Mouse (Mus musculus) heart, embryonic 12.5 days (tissue): Measurements from ENCODE around the gene Crybb1. TPM values are rescaled to one million over a fixed set of nuclear protein-coding genes. Genes with fewer than 3 reads are reported as not detected.

Experiments used
- ATAC-seq: fragments of 200-750 bp; cut with Nextera tagmentation; 2 replicates; pipeline ENCODE4 v1.8.0; 2017; ENCODE audit warnings: moderate TSS enrichment, moderate library complexity; ENCODE audit not compliant: insufficient number of reproducible peaks, low FRiP score
- H3K27ac ChIP-seq: fragments of 300-500 bp; sonication (generic); 2 replicates; pipeline ENCODE4 v1.5.1; 2016; ENCODE audit warnings: mild to moderate bottlenecking, moderate library complexity; ENCODE audit not compliant: poor library complexity, severe bottlenecking
- H3K27me3 ChIP-seq: fragments of 300-500 bp; sonication (generic); replicated peaks from 2 replicates; pipeline ENCODE4 v1.6.1; 2016; ENCODE audit warnings: mild to moderate bottlenecking, moderate library complexity
- H3K36me3 ChIP-seq: fragments of 300-500 bp; sonication (generic); 2 replicates; pipeline ENCODE4 v1.6.1; 2016; ENCODE audit warnings: mild to moderate bottlenecking, moderate library complexity
- H3K4me1 ChIP-seq: fragments of 300-500 bp; sonication (generic); replicated peaks from 2 replicates; pipeline ENCODE4 v1.6.1; 2016; ENCODE audit warnings: mild to moderate bottlenecking
- H3K4me2 ChIP-seq: fragments of 300-500 bp; sonication (generic); 2 replicates; pipeline ENCODE4 v1.6.1; 2016; ENCODE audit warnings: mild to moderate bottlenecking, moderate library complexity
- H3K4me3 ChIP-seq: fragments of 300-500 bp; sonication (generic); 2 replicates; pipeline ENCODE4 v1.5.1; 2016; ENCODE audit warnings: mild to moderate bottlenecking
- H3K9ac ChIP-seq: fragments of 300-500 bp; sonication (generic); 2 replicates; pipeline ENCODE4 v1.6.1; 2016; ENCODE audit warnings: mild to moderate bottlenecking, moderate library complexity
- H3K9me3 ChIP-seq: fragments of 300-500 bp; sonication (generic); replicated peaks from 2 replicates; pipeline ENCODE4 v1.6.1; 2016; ENCODE audit warnings: mild to moderate bottlenecking, moderate library complexity
- WGBS: fragments of 180-500 bp; shearing (Covaris S2); methylation state at CpG from one replicate; pipeline ENCODE4 v1.1.7; 2016; 5-methylcytosine and 5-hydroxymethylcytosine counted together
- polyA plus RNA-seq: library from polyadenylated mRNA; unstranded; fragments of >200 nt; fragmentation: Nextera tagmentation; extraction: Ambion mirVana; gene quantifications from 2 replicates; pipeline ENCODE4 v1.2.1, GENCODE M21; 2016

Gene Crybb1
- polyA plus RNA-seq, 1 experiment from 2014 or later = 0.46 TPM

DNA sequence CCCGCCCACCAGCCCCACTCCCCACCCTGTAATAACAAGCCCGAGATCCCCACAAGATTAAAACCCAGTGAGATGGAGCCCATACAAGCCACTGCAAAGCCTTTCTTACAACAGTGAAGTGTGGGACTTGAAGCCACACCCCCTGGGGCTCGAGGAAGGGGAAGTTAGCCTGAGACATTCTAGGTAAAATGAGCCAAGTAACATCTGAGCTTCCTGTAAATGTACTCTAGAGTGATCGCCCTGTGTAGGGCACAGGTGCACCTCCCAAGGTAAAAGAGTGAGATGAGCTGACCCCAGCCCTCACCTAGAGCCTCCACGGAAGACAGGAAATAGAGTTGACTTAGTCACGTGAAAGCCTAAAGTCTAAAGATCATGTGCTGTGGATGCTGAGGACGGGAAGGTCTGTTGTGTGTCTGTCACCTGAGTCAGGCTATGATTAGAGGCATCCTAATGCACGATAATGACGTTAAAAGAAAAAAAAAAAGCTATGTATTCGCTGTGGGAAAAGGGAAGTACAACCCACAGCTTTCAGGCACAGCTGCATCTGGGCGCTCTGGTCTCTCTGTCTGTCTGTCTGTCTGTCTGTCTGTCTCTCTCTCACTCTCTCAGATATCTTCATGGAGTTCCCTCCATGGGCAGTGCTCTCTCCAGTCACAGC lies 31.5 kb downstream of the Crybb1 start:
- Histone ChIP-seq H3K4me1 (peaks cover 73% of the 10 kb centered on the region), H3K4me3 (no peak overlapping the region), H3K27ac (no peak overlapping the region), H3K27me3 (no peaks in the 10 kb centered on the region), H3K4me2 (no peak overlapping the region), H3K9me3 (no peaks in the 10 kb centered on the region), H3K36me3 (no peaks in the 10 kb centered on the region), H3K9ac (no peak overlapping the region)
- WGBS = 68% methylated on average over 11 of the region's 11 CpGs
- ATAC-seq = no peak

DNA sequence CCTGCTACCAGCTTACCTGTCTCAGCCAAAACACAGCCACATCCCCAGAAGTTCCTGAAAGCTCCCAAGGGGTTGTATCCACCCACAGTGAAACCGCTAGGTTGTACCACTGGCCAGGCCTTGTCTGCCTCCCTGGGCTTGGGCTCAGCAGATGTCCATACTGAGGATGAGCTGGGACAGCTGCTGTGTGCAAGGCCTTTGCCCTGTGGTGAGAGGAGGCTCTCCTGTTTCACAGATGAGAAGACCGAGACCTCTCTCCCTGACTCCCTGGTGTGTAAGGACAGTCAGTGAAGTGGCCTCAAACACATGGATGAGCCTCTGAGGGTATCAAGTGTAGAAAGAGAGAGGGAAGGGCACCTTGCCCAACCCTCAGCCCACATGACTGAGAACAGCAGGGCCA lies 32.0 kb downstream of the Crybb1 start:
- no peak for ATAC-seq
- WGBS = 90% methylated on average over 2 of the region's 2 CpGs
- no peaks in the 10 kb centered on the region for H3K36me3 ChIP-seq
- H3K4me1 ChIP-seq = peaks cover 68% of the 10 kb centered on the region
- H3K4me3 ChIP-seq = no peak overlapping the region
- H3K27ac ChIP-seq = no peak overlapping the region
- H3K9ac ChIP-seq = no peak overlapping the region
- no peak overlapping the region for H3K4me2 ChIP-seq
- no peaks in the 10 kb centered on the region for H3K27me3 ChIP-seq
- H3K9me3 ChIP-seq = no peaks in the 10 kb centered on the region

DNA sequence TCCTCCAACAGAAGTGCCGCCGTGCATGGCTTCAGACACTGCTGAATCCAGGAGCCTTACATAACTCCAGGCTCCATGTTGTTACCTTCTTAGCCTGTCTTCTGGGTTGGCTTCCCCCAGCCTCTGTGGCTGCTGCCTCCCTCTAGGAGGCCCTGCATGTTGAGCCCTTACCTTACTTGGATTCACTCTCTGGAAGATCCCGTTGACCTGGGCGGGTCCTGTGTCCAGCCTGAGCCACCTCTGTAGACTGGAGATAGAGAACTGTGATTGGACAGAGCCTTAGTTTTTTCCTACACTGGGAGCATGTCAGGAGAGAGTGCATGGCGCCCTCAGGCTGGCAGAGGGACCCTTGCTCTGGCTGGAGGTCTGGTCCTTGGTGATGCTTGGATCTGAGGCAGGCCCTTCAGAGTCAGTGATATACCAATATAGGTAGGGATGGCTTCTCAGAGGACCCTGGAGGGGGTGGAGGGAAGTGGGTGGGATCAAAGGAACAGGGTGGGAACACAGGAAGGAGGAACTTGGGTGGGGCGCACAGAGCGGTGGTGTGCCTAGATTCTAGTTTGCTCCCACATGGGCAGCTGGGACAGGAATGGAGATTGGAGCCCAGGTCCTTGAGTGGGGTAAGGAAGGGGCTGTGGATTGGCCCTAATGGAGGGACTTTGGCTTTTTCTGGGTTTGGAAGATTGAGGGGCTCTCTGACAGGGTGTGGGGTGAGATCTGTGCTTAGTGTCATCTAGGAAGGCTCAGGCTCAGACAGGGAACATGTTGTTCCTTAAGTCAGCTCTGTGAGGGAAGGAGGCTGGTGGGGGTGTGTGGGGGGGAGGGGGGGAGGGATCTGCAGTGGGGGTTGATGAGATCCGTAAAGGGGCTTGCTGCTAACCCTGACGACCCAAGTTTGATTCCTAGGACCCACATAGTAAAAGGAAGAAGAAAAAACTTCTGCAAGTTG lies 32.9 kb downstream of the Crybb1 start:
- Histone ChIP-seq H3K4me1 (peaks cover 65% of the 10 kb centered on the region), H3K36me3 (no peaks in the 10 kb centered on the region), H3K9me3 (no peaks in the 10 kb centered on the region), H3K27me3 (no peaks in the 10 kb centered on the region), H3K4me2 (peak overlapping the region; percentile 26), H3K9ac (no peak overlapping the region), H3K4me3 (peak overlapping the region; percentile 14; the same call in 1 of the 2 replicates), H3K27ac (no peak overlapping the region; the same call in 1 of the 2 replicates)
- ATAC-seq = 0 out of 2 replicates have a peak, but pooled peaks have one; percentile 2
- 64% methylated on average over 9 of the region's 9 CpGs for WGBS

DNA sequence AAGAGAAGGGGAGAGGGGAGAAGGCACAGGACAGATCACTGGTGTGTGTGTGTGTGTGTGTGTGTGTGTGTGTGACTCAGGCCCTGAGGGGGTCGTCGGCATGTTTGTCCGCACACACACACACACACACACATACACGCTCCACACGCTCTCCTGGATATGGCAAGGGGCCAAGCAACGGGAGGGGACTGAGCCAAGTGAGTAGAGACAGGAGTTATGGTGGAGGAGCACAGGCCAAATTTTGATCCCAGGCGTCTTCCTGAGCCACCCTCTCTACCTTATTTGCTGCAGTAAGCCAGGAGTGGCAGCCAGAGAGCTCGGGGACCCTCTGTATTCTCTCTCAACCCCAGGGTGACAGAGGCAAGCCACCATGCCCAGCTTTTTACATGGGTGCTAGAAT lies 33.6 kb downstream of the Crybb1 start:
- H3K27me3 ChIP-seq = no peaks in the 10 kb centered on the region
- H3K9me3 ChIP-seq = no peaks in the 10 kb centered on the region
- 0 out of 2 replicates have a peak overlapping the region, but pooled peaks have one; percentile 10 for H3K9ac ChIP-seq
- no peaks in the 10 kb centered on the region for H3K36me3 ChIP-seq
- peak overlapping the region; percentile 26 for H3K4me2 ChIP-seq
- H3K27ac ChIP-seq = no peak overlapping the region
- H3K4me1 ChIP-seq = peaks cover 59% of the 10 kb centered on the region
- ATAC-seq = no peak
- WGBS = 56% methylated on average over 8 of the region's 8 CpGs
- H3K4me3 ChIP-seq = no peak overlapping the region

DNA sequence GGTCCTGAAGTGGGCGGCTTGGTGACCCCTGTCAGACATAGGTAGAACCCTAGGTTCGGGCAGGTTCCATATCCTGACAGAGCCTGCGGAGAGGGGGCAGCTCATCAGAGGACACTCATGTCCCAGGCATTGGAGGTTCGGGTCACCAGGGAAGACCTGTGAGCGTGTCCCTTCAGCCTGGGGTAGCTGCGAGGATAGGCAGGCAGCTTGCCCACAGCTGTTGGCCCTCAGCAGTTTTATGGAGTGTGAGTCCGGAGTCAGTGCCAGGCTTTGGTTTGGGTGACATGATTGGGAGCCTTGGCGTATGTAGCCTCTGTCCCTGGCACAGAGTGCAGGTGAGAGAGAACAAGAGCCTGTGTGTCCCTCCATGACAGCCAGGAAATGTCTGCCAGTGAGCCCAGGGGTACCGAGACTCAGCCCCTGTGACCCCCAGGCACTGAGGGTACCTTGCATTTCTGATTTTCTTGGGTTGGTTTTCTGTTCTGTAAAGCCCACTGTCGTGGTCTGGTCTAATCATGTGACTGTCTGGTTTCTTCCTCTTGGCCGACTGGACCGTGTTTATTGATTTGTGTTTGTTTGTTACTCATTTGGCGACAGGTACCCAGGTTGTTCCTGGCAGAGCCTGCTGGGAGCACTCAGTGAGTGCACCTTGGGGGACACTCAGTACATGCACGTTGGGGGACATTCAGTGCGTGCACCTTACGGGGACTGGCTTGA lies 34.4 kb downstream of the Crybb1 start:
- no peak overlapping the region for H3K9ac ChIP-seq
- no peak for ATAC-seq
- H3K27ac ChIP-seq = no peak overlapping the region
- H3K36me3 ChIP-seq = no peaks in the 10 kb centered on the region
- H3K27me3 ChIP-seq = no peaks in the 10 kb centered on the region
- WGBS = 82% methylated on average over 16 of the region's 16 CpGs
- H3K4me3 ChIP-seq = no peak overlapping the region; the same call in 1 of the 2 replicates
- peaks cover 59% of the 10 kb centered on the region for H3K4me1 ChIP-seq
- no peaks in the 10 kb centered on the region for H3K9me3 ChIP-seq
- H3K4me2 ChIP-seq = peak overlapping the region; percentile 26; the same call in 1 of the 2 replicates

DNA sequence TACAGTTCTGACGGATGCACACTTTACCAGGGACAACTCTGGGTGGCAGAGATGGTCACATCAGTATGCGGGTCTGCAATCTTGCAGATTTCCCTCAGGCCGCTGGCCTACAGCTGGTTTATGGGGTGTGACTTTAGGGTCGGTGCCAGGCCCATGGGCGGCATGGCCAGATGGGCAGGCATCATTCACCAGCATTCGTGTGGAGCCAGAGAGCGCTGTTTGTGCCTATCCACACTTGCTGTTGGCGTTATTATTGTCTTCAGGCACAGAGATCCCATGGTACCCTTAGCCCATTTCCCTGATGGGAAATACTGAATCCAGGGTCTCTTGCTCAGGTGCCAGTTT lies 34.9 kb downstream of the Crybb1 start:
- Histone ChIP-seq H3K27me3 (no peaks in the 10 kb centered on the region), H3K4me3 (no peak overlapping the region), H3K36me3 (no peaks in the 10 kb centered on the region), H3K4me2 (no peak overlapping the region), H3K27ac (no peak overlapping the region), H3K4me1 (peaks cover 59% of the 10 kb centered on the region), H3K9me3 (no peaks in the 10 kb centered on the region), H3K9ac (no peak overlapping the region)
- WGBS = 90% methylated on average over 8 of the region's 8 CpGs
- ATAC-seq = no peak

DNA sequence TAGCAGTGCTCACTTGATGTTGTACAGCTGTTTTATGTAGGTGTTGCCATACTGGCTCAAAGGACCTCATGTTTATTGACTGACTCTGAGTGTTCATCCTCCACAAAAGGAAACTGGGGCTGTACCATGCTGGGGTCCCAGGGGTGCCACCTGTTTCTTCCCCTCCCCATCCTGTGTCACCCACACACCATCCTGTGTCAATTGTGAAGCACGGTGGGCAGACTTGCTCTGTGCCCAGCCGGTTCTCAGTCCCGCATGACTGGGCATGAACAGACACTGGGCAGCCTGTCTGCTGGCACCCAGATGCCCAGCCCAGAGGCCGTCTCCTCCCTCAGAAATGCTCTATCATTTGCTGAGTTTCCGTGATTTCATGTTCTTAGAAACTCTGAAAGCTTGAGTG lies 36.3 kb downstream of the Crybb1 start:
- H3K36me3 ChIP-seq = no peaks in the 10 kb centered on the region
- ATAC-seq = no peak
- H3K4me3 ChIP-seq = no peak overlapping the region
- H3K27me3 ChIP-seq = no peaks in the 10 kb centered on the region
- 87% methylated on average over 5 of the region's 5 CpGs for WGBS
- H3K9ac ChIP-seq = no peak overlapping the region
- no peak overlapping the region for H3K4me2 ChIP-seq
- H3K27ac ChIP-seq = no peak overlapping the region
- peaks cover 62% of the 10 kb centered on the region for H3K4me1 ChIP-seq
- H3K9me3 ChIP-seq = no peaks in the 10 kb centered on the region

DNA sequence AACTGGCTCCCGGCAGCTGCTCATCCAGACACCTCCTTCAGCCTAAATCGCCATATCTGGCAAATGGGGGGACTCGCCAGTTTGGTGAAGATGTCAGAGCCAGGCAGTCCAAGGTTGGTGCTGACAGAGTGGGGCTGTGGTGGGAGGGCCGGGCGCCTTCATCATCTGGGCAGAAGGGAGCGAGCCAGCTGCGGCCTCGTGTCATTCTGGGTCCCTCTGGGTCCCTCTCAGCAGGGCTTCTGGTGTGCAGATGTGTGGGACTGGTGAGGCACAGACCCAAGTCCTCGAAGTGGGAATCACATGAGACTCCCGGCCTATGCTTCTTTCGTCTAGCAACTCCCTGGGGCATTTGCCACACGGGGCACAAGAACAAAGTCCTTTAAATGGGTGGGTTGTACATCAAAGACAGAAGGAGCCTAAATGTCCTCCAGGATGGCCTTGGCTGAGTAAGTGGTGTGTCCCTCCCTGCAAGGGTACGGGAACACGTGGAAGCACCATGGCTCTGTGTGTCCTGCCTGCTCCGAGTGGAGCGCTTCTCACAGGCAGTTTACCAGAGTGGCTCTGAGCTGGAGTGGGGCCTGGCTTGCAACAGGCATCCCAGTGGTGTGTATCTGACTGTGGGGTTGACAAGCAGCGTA lies 36.8 kb downstream of the Crybb1 start:
- Histone ChIP-seq H3K27ac (no peak overlapping the region), H3K4me2 (no peak overlapping the region), H3K4me3 (no peak overlapping the region), H3K36me3 (no peaks in the 10 kb centered on the region), H3K27me3 (no peaks in the 10 kb centered on the region), H3K9ac (no peak overlapping the region), H3K4me1 (peaks cover 67% of the 10 kb centered on the region), H3K9me3 (no peaks in the 10 kb centered on the region)
- 81% methylated on average over 17 of the region's 17 CpGs for WGBS
- no peak for ATAC-seq

DNA sequence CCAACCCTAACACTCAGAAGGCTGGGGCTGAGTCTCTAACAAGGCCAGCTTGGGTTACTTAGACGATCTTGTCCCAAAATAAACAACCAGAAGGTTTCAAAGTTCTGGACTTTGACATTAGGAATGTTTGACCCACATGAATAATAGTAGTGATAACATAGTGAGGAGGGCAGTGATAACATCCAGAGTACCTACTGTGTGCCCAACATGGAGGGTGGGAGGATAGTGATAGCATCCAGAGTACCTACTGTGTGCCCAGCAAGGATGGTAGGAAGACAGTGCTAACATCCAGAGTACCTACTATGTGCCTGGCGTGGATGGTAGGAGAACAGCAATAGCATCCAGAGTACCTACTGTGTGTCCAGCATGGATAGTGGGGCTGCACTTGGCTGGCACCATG lies 38.2 kb downstream of the Crybb1 start:
- Histone ChIP-seq H3K27ac (no peak overlapping the region), H3K4me2 (no peak overlapping the region), H3K36me3 (no peaks in the 10 kb centered on the region), H3K4me1 (peaks cover 67% of the 10 kb centered on the region), H3K9ac (no peak overlapping the region), H3K9me3 (no peaks in the 10 kb centered on the region), H3K27me3 (no peaks in the 10 kb centered on the region), H3K4me3 (no peak overlapping the region)
- 62% methylated on average over 2 of the region's 2 CpGs for WGBS
- no peak for ATAC-seq

DNA sequence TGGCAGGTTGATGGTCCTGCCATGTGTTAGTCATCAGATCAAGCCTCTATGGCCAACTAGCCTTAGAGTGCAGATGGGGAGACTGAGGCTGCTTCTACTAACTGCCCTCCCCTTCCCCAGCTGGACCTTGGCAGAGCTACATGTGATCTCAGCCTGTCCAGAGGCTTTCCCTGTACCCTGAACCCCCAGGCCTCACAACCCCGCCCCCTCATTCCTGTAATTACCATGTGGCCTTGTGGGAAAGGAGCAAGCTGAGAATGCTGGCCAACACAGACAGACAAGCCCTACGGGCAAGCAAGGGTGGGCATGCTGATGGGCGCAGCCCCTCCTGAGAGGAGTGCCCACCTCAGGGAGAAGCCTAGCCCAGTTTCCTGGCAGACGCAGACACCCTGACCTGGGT lies 39.1 kb downstream of the Crybb1 start:
- no peaks in the 10 kb centered on the region for H3K27me3 ChIP-seq
- no peak overlapping the region for H3K27ac ChIP-seq
- no peaks in the 10 kb centered on the region for H3K36me3 ChIP-seq
- ATAC-seq = no peak
- no peaks in the 10 kb centered on the region for H3K9me3 ChIP-seq
- 60% methylated on average over 4 of the region's 4 CpGs for WGBS
- no peak overlapping the region for H3K4me2 ChIP-seq
- H3K4me3 ChIP-seq = no peak overlapping the region
- H3K4me1 ChIP-seq = peaks cover 67% of the 10 kb centered on the region
- 0 out of 2 replicates have a peak overlapping the region, but pooled peaks have one; percentile 23 for H3K9ac ChIP-seq
